Mouse (Mus musculus): ENCODE data around the gene Olfr584.

GRCm38 (mm10) chr7:103051000-103051399, 30.7 kb upstream of the Olfr584 start, which contains the start of gene Olfr583:
- no peak for TF ChIP-seq CTCF (IDR thresholded peaks at IDR 0.05; ENCODE audit: low read depth, low read length)
- no peak for TF ChIP-seq POLR2A (IDR thresholded peaks at IDR 0.05; ENCODE audit: insufficient read depth, low read length)
- TF ChIP-seq EP300 (IDR thresholded peaks at IDR 0.05; ENCODE audit: insufficient read depth, low read depth, low read length), result no peak

Measured in ES-Bruce4 (cell line).